Mouse (Mus musculus): ENCODE data around the gene Pdlim5. TPM values are rescaled to one million over a fixed set of nuclear protein-coding genes. Genes with fewer than 3 reads are reported as not detected.

Gene Pdlim5
- polyA plus RNA-seq, 1 experiment from 2014 or later, result 12.3 TPM

GRCm38 (mm10) chr3:142274451-142274850 lies 121.0 kb downstream of the Pdlim5 start:
- Histone ChIP-seq H3K4me2 (no peak overlapping the region), H3K27ac (replicated peaks) (no peak overlapping the region), H3K36me3 (replicated peaks) (no peaks in the 10 kb centered on the region), H3K27me3 (no peaks in the 10 kb centered on the region), H3K9ac (no peak overlapping the region), H3K4me3 (replicated peaks) (no peak overlapping the region), H3K9me3 (replicated peaks) (no peaks in the 10 kb centered on the region), H3K4me1 (replicated peaks) (no peaks in the 10 kb centered on the region)
- 72% methylated on average over 3 of the region's 3 CpGs for WGBS (ENCODE audit: insufficient replicate concordance)
- no peak for ATAC-seq (ENCODE audit: insufficient read depth)

- H3K4me3 ChIP-seq (replicated peaks), result no peak overlapping the region
- no peaks in the 10 kb centered on the region for H3K36me3 ChIP-seq (replicated peaks)
- H3K27ac ChIP-seq (replicated peaks), result no peak overlapping the region
- ATAC-seq (ENCODE audit: insufficient read depth), result no peak
- no peaks in the 10 kb centered on the region for H3K27me3 ChIP-seq
- no peaks in the 10 kb centered on the region for H3K9me3 ChIP-seq (replicated peaks)
- WGBS (ENCODE audit: insufficient replicate concordance), result 56% methylated on average over 6 of the region's 6 CpGs
- no peak overlapping the region for H3K4me2 ChIP-seq
- no peaks in the 10 kb centered on the region for H3K4me1 ChIP-seq (replicated peaks)
- no peak overlapping the region for H3K9ac ChIP-seq
These were observed 122.2 kb downstream of the Pdlim5 start for GRCm38 (mm10) chr3:142273265-142273664.

GRCm38 (mm10) chr3:142256371-142256770 lies 139.1 kb downstream of the Pdlim5 start:
- ATAC-seq (ENCODE audit: insufficient read depth), result no peak
- H3K4me3 ChIP-seq (replicated peaks), result no peak overlapping the region

GRCm38 (mm10) chr3:142252086-142252485 lies 143.4 kb downstream of the Pdlim5 start:
- Histone ChIP-seq H3K9me3 (replicated peaks) (no peaks in the 10 kb centered on the region), H3K4me3 (replicated peaks) (no peak overlapping the region), H3K4me2 (no peak overlapping the region), H3K36me3 (replicated peaks) (no peaks in the 10 kb centered on the region; the same call in 1 of the 2 replicates), H3K27me3 (no peaks in the 10 kb centered on the region), H3K27ac (replicated peaks) (no peak overlapping the region), H3K9ac (no peak overlapping the region), H3K4me1 (replicated peaks) (no peaks in the 10 kb centered on the region)
- no peak for ATAC-seq (ENCODE audit: insufficient read depth)
- WGBS (ENCODE audit: insufficient replicate concordance), result 67% methylated on average over 1 of the region's 1 CpGs

More at GRCm38 (mm10) chr3:142256371-142256770, 139.1 kb downstream of the Pdlim5 start:
- no peaks in the 10 kb centered on the region for H3K36me3 ChIP-seq (replicated peaks)
- H3K4me1 ChIP-seq (replicated peaks), result no peaks in the 10 kb centered on the region
- no peaks in the 10 kb centered on the region for H3K9me3 ChIP-seq (replicated peaks)
- H3K9ac ChIP-seq, result no peak overlapping the region
- 54% methylated on average over 2 of the region's 2 CpGs for WGBS (ENCODE audit: insufficient replicate concordance)
- no peak overlapping the region for H3K4me2 ChIP-seq
- H3K27ac ChIP-seq (replicated peaks), result no peak overlapping the region
- no peaks in the 10 kb centered on the region for H3K27me3 ChIP-seq

GRCm38 (mm10) chr3:142249458-142249857 lies 146.0 kb downstream of the Pdlim5 start:
- Histone ChIP-seq H3K27ac (replicated peaks) (no peak overlapping the region), H3K4me2 (no peak overlapping the region), H3K4me3 (replicated peaks) (no peak overlapping the region), H3K9ac (no peak overlapping the region), H3K27me3 (no peaks in the 10 kb centered on the region), H3K9me3 (replicated peaks) (no peaks in the 10 kb centered on the region), H3K36me3 (replicated peaks) (no peaks in the 10 kb centered on the region; the same call in 1 of the 2 replicates), H3K4me1 (replicated peaks) (no peaks in the 10 kb centered on the region)
- WGBS (ENCODE audit: insufficient replicate concordance), result 66% methylated on average over 2 of the region's 2 CpGs
- ATAC-seq (ENCODE audit: insufficient read depth), result no peak

- H3K9me3 ChIP-seq (replicated peaks), result no peaks in the 10 kb centered on the region
- H3K4me1 ChIP-seq (replicated peaks), result no peaks in the 10 kb centered on the region
- H3K9ac ChIP-seq, result no peak overlapping the region
- peaks cover 6% of the 10 kb centered on the region; the same call in 1 of the 2 replicates for H3K36me3 ChIP-seq (replicated peaks)
- H3K4me2 ChIP-seq, result no peak overlapping the region
- no peak for ATAC-seq (ENCODE audit: insufficient read depth)
- H3K27me3 ChIP-seq, result no peaks in the 10 kb centered on the region
- H3K27ac ChIP-seq (replicated peaks), result no peak overlapping the region
- WGBS (ENCODE audit: insufficient replicate concordance), result 63% methylated on average over 5 of the region's 5 CpGs
- no peak overlapping the region for H3K4me3 ChIP-seq (replicated peaks)
These were observed 152.2 kb downstream of the Pdlim5 start for GRCm38 (mm10) chr3:142243263-142243662.

GRCm38 (mm10) chr3:142239298-142239697 lies 156.2 kb downstream of the Pdlim5 start:
- Histone ChIP-seq H3K27ac (replicated peaks) (no peak overlapping the region), H3K4me1 (replicated peaks) (no peaks in the 10 kb centered on the region), H3K4me3 (replicated peaks) (no peak overlapping the region), H3K9ac (no peak overlapping the region), H3K36me3 (replicated peaks) (peaks cover 6% of the 10 kb centered on the region; the same call in 1 of the 2 replicates), H3K4me2 (no peak overlapping the region), H3K9me3 (replicated peaks) (no peaks in the 10 kb centered on the region), H3K27me3 (no peaks in the 10 kb centered on the region)
- 79% methylated on average over 2 of the region's 2 CpGs for WGBS (ENCODE audit: insufficient replicate concordance)
- no peak for ATAC-seq (ENCODE audit: insufficient read depth)

GRCm38 (mm10) chr3:142238260-142239046 lies 157.0 kb downstream of the Pdlim5 start:
- H3K9ac ChIP-seq, result no peak overlapping the region
- no peak overlapping the region for H3K4me2 ChIP-seq
- no peaks in the 10 kb centered on the region for H3K4me1 ChIP-seq (replicated peaks)
- H3K27ac ChIP-seq (replicated peaks), result no peak overlapping the region
- H3K9me3 ChIP-seq (replicated peaks), result no peaks in the 10 kb centered on the region
- peaks cover 6% of the 10 kb centered on the region; the same call in 1 of the 2 replicates for H3K36me3 ChIP-seq (replicated peaks)
- WGBS (ENCODE audit: insufficient replicate concordance), result 73% methylated on average over 10 of the region's 10 CpGs
- no peak for ATAC-seq (ENCODE audit: insufficient read depth)
- no peaks in the 10 kb centered on the region for H3K27me3 ChIP-seq
- H3K4me3 ChIP-seq (replicated peaks), result no peak overlapping the region

GRCm38 (mm10) chr3:142237621-142238020 lies 157.9 kb downstream of the Pdlim5 start:
- no peak overlapping the region for H3K9ac ChIP-seq
- ATAC-seq (ENCODE audit: insufficient read depth), result no peak
- no peaks in the 10 kb centered on the region for H3K4me1 ChIP-seq (replicated peaks)
- H3K4me3 ChIP-seq (replicated peaks), result no peak overlapping the region
- H3K27me3 ChIP-seq, result no peaks in the 10 kb centered on the region
- H3K4me2 ChIP-seq, result no peak overlapping the region
- 0 out of 2 replicates have a peak, but pooled peaks cover 2% of the 10 kb centered on the region for H3K36me3 ChIP-seq (replicated peaks)
- WGBS (ENCODE audit: insufficient replicate concordance), result 69% methylated on average over 5 of the region's 5 CpGs
- H3K27ac ChIP-seq (replicated peaks), result no peak overlapping the region
- H3K9me3 ChIP-seq (replicated peaks), result no peaks in the 10 kb centered on the region

- Histone ChIP-seq H3K27ac (replicated peaks) (no peak overlapping the region), H3K9me3 (replicated peaks) (no peaks in the 10 kb centered on the region), H3K9ac (no peak overlapping the region), H3K36me3 (replicated peaks) (no peaks in the 10 kb centered on the region), H3K4me1 (replicated peaks) (no peaks in the 10 kb centered on the region), H3K27me3 (no peaks in the 10 kb centered on the region), H3K4me2 (no peak overlapping the region), H3K4me3 (replicated peaks) (no peak overlapping the region)
- 75% methylated on average over 16 of the region's 16 CpGs for WGBS (ENCODE audit: insufficient replicate concordance)
- ATAC-seq (ENCODE audit: insufficient read depth), result no peak
These were observed 161.7 kb downstream of the Pdlim5 start for GRCm38 (mm10) chr3:142233606-142234465.

GRCm38 (mm10) chr3:142228665-142229064 lies 166.8 kb downstream of the Pdlim5 start:
- Histone ChIP-seq H3K27me3 (no peaks in the 10 kb centered on the region), H3K27ac (replicated peaks) (no peak overlapping the region), H3K9ac (no peak overlapping the region), H3K4me3 (replicated peaks) (no peak overlapping the region), H3K36me3 (replicated peaks) (no peaks in the 10 kb centered on the region), H3K4me1 (replicated peaks) (no peaks in the 10 kb centered on the region), H3K9me3 (replicated peaks) (no peaks in the 10 kb centered on the region), H3K4me2 (no peak overlapping the region)
- 74% methylated on average over 7 of the region's 7 CpGs for WGBS (ENCODE audit: insufficient replicate concordance)
- no peak for ATAC-seq (ENCODE audit: insufficient read depth)

All from liver, embryonic 15.5 days (tissue).